Mouse (Mus musculus) embryonic facial prominence, embryonic 13.5 days (tissue): ENCODE data around the gene Zfp217. TPM values are rescaled to one million over a fixed set of nuclear protein-coding genes. Genes with fewer than 3 reads are reported as not detected.

Experiments
- ATAC-seq: fragments of 200-750 bp; cut with Nextera tagmentation; 2 replicates; pipeline ENCODE4 v1.8.0; 2017; ENCODE audit warnings: low read depth; ENCODE audit not compliant: insufficient number of reproducible peaks, insufficient read depth, low FRiP score, low TSS enrichment
- H3K27ac ChIP-seq: fragments of 300-500 bp; sonication (generic); 2 replicates; pipeline ENCODE4 v1.5.1; 2015; ENCODE audit warnings: moderate library complexity, mild to moderate bottlenecking, inconsistent platforms
- H3K27me3 ChIP-seq: fragments of 300-500 bp; sonication (generic); 2 replicates; pipeline ENCODE4 v1.6.1; 2015; ENCODE audit warnings: mild to moderate bottlenecking, inconsistent platforms
- H3K36me3 ChIP-seq: fragments of 300-500 bp; sonication (generic); 2 replicates; pipeline ENCODE4 v1.6.1; 2015; ENCODE audit warnings: mild to moderate bottlenecking, inconsistent platforms
- H3K4me1 ChIP-seq: fragments of 300-500 bp; sonication (generic); 2 replicates; pipeline ENCODE4 v1.6.1; 2015; ENCODE audit warnings: inconsistent platforms
- H3K4me2 ChIP-seq: fragments of 300-500 bp; sonication (generic); 2 replicates; pipeline ENCODE4 v1.6.1; 2015; ENCODE audit warnings: moderate library complexity, mild to moderate bottlenecking, inconsistent platforms
- H3K4me3 ChIP-seq: fragments of 300-500 bp; sonication (generic); 2 replicates; pipeline ENCODE4 v1.5.1; 2015; ENCODE audit warnings: mild to moderate bottlenecking, inconsistent platforms
- H3K9ac ChIP-seq: fragments of 300-500 bp; sonication (generic); 2 replicates; pipeline ENCODE4 v1.6.1; 2015; ENCODE audit warnings: mild to moderate bottlenecking, inconsistent platforms
- H3K9me3 ChIP-seq: fragments of 300-500 bp; sonication (generic); 2 replicates; pipeline ENCODE4 v1.6.1; 2016; ENCODE audit warnings: inconsistent platforms
- WGBS: fragments of 180-500 bp; shearing (Covaris S2); methylation state at CpG from one replicate; pipeline ENCODE4 v1.1.7; 2015; ENCODE audit warnings: mixed read lengths; 5-methylcytosine and 5-hydroxymethylcytosine counted together
- polyA plus RNA-seq: library from polyadenylated mRNA; unstranded; fragments of >200 nt; fragmentation: Nextera tagmentation; extraction: Ambion mirVana; gene quantifications from 2 replicates; pipeline ENCODE4 v1.2.1, GENCODE M21; 2015

The Zfp217 gene
- polyA plus RNA-seq, 1 experiment from 2014 or later = 4.7 TPM

DNA sequence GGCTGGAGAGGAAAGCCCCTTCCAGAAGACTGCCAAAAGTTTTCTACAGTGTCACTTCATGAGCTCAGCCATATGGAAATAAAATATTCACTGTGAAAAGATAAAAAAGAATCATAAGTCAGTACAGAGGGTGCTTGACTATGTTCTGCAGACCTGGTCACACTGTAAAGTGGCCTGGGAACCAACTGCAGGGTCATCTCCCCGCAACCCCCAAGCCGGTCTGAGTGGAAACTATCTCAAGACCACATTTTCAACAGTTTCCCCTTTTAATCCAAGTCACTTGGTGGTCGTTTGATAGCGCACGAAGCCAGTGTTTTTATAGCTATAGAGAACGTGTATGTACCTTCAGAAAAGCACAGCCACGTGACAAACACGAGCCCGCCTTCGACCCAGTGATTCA lies 3.6 kb downstream of the Zfp217 start:
- Histone ChIP-seq H3K36me3 (no peaks in the 10 kb centered on the region), H3K4me1 (peaks cover 18% of the 10 kb centered on the region), H3K4me2 (no peak overlapping the region), H3K27ac (no peak overlapping the region), H3K27me3 (no peaks in the 10 kb centered on the region), H3K9me3 (no peaks in the 10 kb centered on the region), H3K9ac (no peak overlapping the region), H3K4me3 (no peak overlapping the region)
- no peak for ATAC-seq
- WGBS = 88% methylated on average over 10 of the region's 10 CpGs

DNA sequence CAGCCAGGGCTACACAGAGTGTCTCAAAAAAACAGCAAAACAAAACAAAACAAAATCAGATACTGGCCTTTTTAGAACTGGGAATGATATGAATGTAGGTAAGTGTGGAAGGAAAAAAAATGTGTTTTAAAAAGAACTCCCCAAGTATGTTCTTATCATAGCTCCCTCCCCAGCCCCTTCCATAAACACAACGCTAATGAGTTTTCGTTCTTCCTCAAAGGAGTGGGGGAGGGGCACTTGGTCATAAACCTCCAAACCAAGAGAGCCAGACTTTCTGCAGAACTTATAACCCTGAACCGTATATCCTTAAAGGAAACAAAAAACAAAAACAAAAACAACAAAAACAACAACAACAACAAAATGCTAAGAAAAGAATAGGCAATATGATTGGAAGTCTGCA lies 4.0 kb downstream of the Zfp217 start:
- no peak overlapping the region for H3K27ac ChIP-seq
- no peak for ATAC-seq
- no peaks in the 10 kb centered on the region for H3K36me3 ChIP-seq
- WGBS = 38% methylated on average over 3 of the region's 3 CpGs
- no peaks in the 10 kb centered on the region for H3K9me3 ChIP-seq
- no peak overlapping the region for H3K4me2 ChIP-seq
- H3K9ac ChIP-seq = no peak overlapping the region
- H3K4me3 ChIP-seq = no peak overlapping the region
- peaks cover 18% of the 10 kb centered on the region for H3K4me1 ChIP-seq
- H3K27me3 ChIP-seq = no peaks in the 10 kb centered on the region

DNA sequence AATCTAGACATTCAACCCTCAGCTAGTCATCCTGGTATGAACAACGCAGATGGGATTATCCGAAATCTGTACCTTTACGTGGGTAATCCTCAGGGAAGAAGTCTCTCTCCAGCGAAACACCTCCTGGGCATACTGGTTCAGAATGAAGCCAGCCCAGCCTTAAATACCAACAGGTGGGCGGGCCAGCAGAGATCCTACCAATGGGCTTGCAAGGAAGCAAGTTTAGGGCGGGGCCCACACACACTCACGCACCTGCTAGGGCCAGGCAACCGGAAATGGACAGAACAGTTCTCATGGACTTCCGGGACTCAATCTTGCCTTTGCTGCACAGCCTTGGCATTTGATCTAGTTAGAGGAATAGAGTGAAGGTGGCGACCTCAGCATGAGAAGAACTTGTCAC lies 5.4 kb downstream of the Zfp217 start:
- WGBS = 90% methylated on average over 10 of the region's 10 CpGs
- Histone ChIP-seq H3K27ac (no peak overlapping the region), H3K4me3 (no peak overlapping the region), H3K4me1 (peaks cover 9% of the 10 kb centered on the region), H3K4me2 (no peak overlapping the region), H3K9me3 (no peaks in the 10 kb centered on the region), H3K27me3 (no peaks in the 10 kb centered on the region), H3K9ac (no peak overlapping the region), H3K36me3 (no peaks in the 10 kb centered on the region)
- ATAC-seq = no peak

DNA sequence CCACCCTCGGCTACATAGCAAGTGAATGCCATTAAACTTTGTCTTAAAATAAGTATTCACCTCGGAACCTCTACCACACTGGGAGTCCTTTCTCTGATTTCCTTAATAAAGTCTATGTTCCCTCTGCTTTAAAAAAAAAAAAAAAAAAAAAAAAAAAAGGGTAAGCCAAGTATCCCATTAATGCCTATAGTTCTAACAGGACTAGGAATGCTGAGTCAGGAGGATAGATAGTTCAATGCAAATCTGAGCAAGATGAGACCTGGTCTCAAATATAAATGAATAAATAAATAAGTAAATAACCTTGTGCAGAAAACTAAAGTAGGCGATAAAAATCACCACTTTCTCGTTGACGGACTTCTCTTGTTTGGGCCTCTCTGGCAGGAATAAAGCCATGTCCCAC lies 6.4 kb downstream of the Zfp217 start:
- H3K4me2 ChIP-seq = no peak overlapping the region
- H3K9me3 ChIP-seq = no peaks in the 10 kb centered on the region
- no peaks in the 10 kb centered on the region for H3K36me3 ChIP-seq
- 94% methylated on average over 5 of the region's 5 CpGs for WGBS
- ATAC-seq = no peak
- H3K27ac ChIP-seq = no peak overlapping the region
- no peak overlapping the region for H3K9ac ChIP-seq
- H3K27me3 ChIP-seq = no peaks in the 10 kb centered on the region
- no peak overlapping the region for H3K4me3 ChIP-seq
- peaks cover 6% of the 10 kb centered on the region for H3K4me1 ChIP-seq

DNA sequence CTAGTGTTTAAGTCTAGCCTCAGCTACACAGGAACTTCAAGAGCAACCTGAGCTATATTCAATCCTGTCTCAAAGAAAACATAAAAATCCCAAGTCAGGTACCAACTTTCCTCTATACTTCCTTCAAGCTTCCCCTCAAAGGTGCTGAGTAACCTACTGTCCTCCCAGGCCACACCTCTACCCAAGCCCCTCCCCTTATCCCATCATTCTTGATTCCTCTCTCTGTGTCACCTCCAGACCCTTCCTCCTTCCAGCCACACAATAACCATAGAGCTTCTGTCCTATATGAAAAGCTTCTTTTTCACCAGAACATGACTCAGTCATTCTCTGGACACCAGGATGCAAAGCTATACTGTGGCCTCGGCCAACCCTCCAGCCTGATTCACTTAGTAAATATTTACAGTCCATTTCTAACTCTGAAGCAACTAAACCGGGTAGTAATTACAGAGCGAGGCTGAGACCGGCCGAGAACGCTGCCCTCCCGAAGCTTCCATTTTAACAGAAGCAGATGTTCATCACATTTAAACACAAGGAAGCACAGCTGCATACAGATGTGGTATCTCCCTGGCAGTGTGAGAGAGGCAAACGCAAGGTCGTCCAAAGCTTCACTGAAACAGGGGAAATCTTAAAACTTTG lies 8.4 kb downstream of the Zfp217 start:
- H3K27me3 ChIP-seq = no peaks in the 10 kb centered on the region
- no peak overlapping the region for H3K4me3 ChIP-seq
- no peaks in the 10 kb centered on the region for H3K9me3 ChIP-seq
- H3K27ac ChIP-seq = 0 out of 2 replicates have a peak overlapping the region, but pooled peaks have one; percentile 28
- H3K36me3 ChIP-seq = no peaks in the 10 kb centered on the region
- H3K4me1 ChIP-seq = peaks cover 8% of the 10 kb centered on the region
- no peak for ATAC-seq
- H3K4me2 ChIP-seq = no peak overlapping the region; the same call in 1 of the 2 replicates
- H3K9ac ChIP-seq = no peak overlapping the region
- WGBS = 22% methylated on average over 9 of the region's 9 CpGs

DNA sequence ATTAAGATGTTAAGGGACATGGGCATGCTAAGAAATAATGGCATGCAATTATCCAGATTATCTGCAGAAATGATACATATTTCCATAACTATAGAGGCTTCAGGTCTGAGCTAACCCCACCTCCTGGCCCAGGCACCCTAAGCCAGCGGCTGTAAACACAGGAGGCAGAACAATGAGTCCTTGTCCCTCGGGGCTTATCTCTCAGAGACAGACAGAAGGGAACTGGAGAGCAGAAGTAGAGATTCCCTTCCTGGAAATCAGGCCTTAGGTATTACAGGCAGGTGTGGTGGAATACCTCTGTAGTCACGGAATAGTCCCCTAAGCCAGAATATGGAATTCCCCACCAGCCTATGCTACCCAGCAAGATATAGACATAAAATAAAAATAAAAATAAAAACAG lies 11.0 kb downstream of the Zfp217 start:
- ATAC-seq = no peak
- H3K36me3 ChIP-seq = no peaks in the 10 kb centered on the region
- no peak overlapping the region for H3K9ac ChIP-seq
- no peaks in the 10 kb centered on the region for H3K9me3 ChIP-seq
- 38% methylated on average over 3 of the region's 3 CpGs for WGBS
- no peak overlapping the region for H3K4me2 ChIP-seq
- no peak overlapping the region for H3K4me3 ChIP-seq
- no peak overlapping the region for H3K27ac ChIP-seq
- H3K27me3 ChIP-seq = no peaks in the 10 kb centered on the region
- peaks cover 24% of the 10 kb centered on the region for H3K4me1 ChIP-seq

DNA sequence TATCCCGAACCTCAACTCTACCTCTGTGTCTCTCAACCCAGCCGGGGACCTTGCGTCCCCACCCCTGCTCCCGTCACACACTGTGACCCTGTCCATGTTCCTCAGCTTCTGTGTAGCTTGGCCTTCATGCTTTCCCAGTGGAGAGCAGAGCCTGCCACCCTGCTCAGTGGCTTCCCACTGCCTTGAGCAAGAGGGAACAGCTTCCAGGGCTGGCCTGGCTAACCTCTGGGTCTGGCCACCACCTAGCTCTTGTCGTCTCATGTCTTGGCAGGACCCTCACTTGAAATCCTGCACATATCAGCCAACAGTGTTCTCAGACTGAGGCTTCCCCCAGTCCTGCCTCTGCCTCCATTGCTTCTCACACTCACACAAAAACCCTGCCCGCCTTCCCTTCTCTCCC lies 12.1 kb downstream of the Zfp217 start:
- H3K9me3 ChIP-seq = no peaks in the 10 kb centered on the region
- peaks cover 25% of the 10 kb centered on the region for H3K4me1 ChIP-seq
- no peak for ATAC-seq
- no peak overlapping the region for H3K27ac ChIP-seq
- 85% methylated on average over 6 of the region's 6 CpGs for WGBS
- no peak overlapping the region for H3K9ac ChIP-seq
- no peak overlapping the region for H3K4me3 ChIP-seq
- H3K4me2 ChIP-seq = no peak overlapping the region
- no peaks in the 10 kb centered on the region for H3K27me3 ChIP-seq
- no peaks in the 10 kb centered on the region for H3K36me3 ChIP-seq

DNA sequence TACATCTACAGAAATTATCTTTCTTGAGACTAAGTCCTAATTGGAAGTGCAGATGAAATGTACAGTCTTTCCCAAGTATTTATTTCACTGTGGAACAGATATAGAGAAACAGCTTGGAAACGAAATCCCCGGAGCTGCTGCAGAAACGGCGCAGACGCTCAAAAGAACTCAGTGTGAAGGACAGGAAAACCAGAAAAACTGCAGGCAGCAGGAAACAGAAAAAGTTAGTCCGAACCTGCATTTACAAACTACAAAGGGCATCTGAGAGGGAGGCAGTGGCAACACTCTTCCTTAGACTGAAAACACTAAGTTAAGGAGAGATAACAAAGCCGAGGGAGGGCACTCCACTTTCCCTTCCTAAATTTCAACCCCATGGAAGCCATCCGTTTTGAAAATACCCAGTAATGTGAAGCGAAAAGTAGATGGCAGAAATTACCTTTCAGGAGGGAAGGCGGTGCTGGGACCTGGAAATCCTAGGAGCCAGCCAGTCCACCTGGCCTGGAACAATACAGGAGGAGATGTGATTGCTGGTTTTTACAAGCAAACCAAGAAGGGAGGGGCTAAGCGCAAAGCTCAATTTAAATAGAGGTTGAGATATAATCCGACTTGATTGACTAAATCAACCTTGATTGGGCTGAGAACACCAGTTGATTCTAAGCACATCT lies 13.7 kb downstream of the Zfp217 start:
- Histone ChIP-seq H3K9me3 (no peaks in the 10 kb centered on the region), H3K36me3 (no peaks in the 10 kb centered on the region), H3K4me2 (peak overlapping the region; percentile 73), H3K27me3 (no peaks in the 10 kb centered on the region), H3K4me1 (peaks cover 24% of the 10 kb centered on the region), H3K4me3 (peak overlapping the region; percentile 89), H3K27ac (peak overlapping the region; percentile 86), H3K9ac (peak overlapping the region; percentile 72)
- WGBS = 10% methylated on average over 12 of the region's 12 CpGs
- no peak for ATAC-seq

DNA sequence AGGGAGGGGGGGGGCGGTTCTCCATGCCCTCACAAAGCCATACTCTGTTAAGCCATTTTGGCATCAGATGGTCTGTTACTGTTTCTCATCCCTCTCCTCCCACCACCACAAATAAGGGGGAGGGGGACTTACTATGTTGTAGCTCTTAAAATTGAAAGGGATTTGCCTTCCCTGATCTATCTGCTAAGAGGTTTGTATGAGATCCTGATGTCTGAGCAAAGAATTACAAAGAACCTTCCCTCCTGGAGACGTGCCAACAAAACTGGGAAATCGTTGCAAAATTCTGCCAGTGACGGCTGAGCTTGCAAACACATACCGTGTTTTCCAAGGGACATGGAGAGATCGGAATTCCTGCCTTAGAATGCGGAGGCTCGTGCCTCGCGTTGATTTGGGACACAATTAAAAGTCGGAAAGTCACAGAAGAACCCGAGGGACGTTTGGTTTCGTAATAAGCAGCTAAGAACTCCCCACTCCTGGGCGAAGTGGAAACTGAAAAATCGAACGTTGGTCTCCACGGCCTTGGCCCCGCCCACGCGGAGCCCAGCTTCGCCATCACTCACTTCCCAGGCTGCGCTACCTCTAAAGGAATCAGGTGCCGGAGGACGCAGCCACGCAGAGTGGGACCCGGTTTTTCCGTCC lies 14.7 kb downstream of the Zfp217 start:
- Histone ChIP-seq H3K27me3 (no peaks in the 10 kb centered on the region), H3K36me3 (no peaks in the 10 kb centered on the region), H3K9ac (peak overlapping the region; percentile 72), H3K4me3 (peak overlapping the region; percentile 89), H3K4me2 (peak overlapping the region; percentile 73), H3K4me1 (peaks cover 33% of the 10 kb centered on the region), H3K27ac (peak overlapping the region; percentile 86), H3K9me3 (no peaks in the 10 kb centered on the region)
- no peak for ATAC-seq
- WGBS = under 1% methylated on average over 28 of the region's 28 CpGs

DNA sequence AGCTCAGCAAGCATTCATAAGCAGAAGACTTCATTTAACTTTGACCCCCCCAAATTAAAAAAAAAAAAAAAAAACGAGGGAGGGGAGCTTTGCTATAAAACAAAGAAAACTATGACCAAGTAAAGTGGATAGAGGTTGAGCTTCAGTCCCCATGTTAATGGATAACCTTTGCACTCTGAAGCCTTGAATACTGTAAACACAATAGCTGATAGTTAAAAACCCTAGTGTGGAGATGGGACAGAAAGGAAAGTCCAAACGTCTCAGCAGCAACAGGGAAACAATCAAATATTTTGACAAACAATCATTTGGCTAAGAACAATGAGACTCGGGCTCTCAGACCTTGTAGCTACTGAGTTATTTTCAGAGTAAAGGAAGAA lies 15.2 kb downstream of the Zfp217 start:
- H3K9ac ChIP-seq = peak overlapping the region; percentile 72
- H3K36me3 ChIP-seq = no peaks in the 10 kb centered on the region
- H3K4me2 ChIP-seq = peak overlapping the region; percentile 73
- no peaks in the 10 kb centered on the region for H3K27me3 ChIP-seq
- peaks cover 38% of the 10 kb centered on the region for H3K4me1 ChIP-seq
- no peaks in the 10 kb centered on the region for H3K9me3 ChIP-seq
- ATAC-seq = no peak
- peak overlapping the region; percentile 86 for H3K27ac ChIP-seq
- H3K4me3 ChIP-seq = peak overlapping the region; percentile 89
- 0% methylated on average over 3 of the region's 3 CpGs for WGBS

DNA sequence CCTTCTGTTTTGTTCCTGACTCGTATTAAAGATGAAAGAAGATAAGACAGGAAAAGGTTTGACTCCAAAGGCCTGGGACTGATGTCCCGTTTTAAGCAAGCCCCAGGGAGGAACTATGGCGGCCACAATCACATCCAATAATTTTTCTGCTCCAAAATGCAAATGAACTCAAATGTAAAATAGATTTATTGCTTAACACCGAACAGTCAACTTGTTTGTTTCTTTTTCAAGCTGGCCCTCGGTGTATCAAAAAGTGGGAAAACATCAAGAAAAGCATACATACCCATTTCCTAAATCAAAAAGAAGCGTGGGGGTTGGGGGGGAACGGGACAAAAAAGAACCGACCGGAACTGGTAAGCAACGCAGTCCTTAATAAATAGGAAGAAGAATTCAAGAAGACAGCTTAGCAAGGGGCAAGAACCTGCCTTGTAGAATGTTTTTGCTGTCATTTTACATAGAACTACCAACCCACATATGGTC lies 15.9 kb downstream of the Zfp217 start:
- no peaks in the 10 kb centered on the region for H3K9me3 ChIP-seq
- peak overlapping the region; percentile 86; the same call in 1 of the 2 replicates for H3K27ac ChIP-seq
- no peak overlapping the region for H3K9ac ChIP-seq
- peak overlapping the region; percentile 73 for H3K4me2 ChIP-seq
- no peaks in the 10 kb centered on the region for H3K27me3 ChIP-seq
- peaks cover 45% of the 10 kb centered on the region for H3K4me1 ChIP-seq
- peak overlapping the region; percentile 89 for H3K4me3 ChIP-seq
- ATAC-seq = no peak
- H3K36me3 ChIP-seq = no peaks in the 10 kb centered on the region
- WGBS = 5% methylated on average over 10 of the region's 10 CpGs
